8 mouse cellular contexts compared by ENCODE assay signal in genomic region chr19:60755438-60756191, GRCm38 (mm10). TPM values are rescaled to one million over a fixed set of nuclear protein-coding genes. Genes with fewer than 3 reads are reported as not detected.
DNase-seq lines count a peak whose midpoint lies in the region; ATAC-seq and TF ChIP-seq lines count a peak whose summit lies in the region.

Gene Nanos1, plus strand, starts transcription at chr19:60755987.

- H3K4me1 ChIP-seq in embryonic fibroblast, embryonic 13.5 days (ENCODE audit: control insufficient read depth, insufficient read depth, low read length) = peaks cover 2% of the 10 kb centered on the region
- peaks cover 15% of the 10 kb centered on the region for H3K4me1 ChIP-seq in heart, embryonic 10.5 days
- H3K4me1 ChIP-seq in kidney, embryonic 15.5 days = peaks cover 22% of the 10 kb centered on the region
- peaks cover 15% of the 10 kb centered on the region for H3K4me1 ChIP-seq in limb, embryonic 15.5 days
- peaks cover 3% of the 10 kb centered on the region; the same call in 1 of the 2 replicates for H3K4me1 ChIP-seq in midbrain, postnatal 0 days (ENCODE audit: insufficient read depth, low read length)

- peak within 1 kb of the TSS; percentile 41 for H3K4me3 ChIP-seq in C2C12 (ENCODE audit: insufficient read depth, poor library complexity, severe bottlenecking)
- H3K4me3 ChIP-seq in embryonic fibroblast, embryonic 13.5 days (ENCODE audit: insufficient read depth, low read length) = peak within 1 kb of the TSS; percentile 45
- peak within 1 kb of the TSS; percentile 85 for H3K4me3 ChIP-seq in heart, embryonic 10.5 days
- peak within 1 kb of the TSS; percentile 70 for H3K4me3 ChIP-seq in kidney, embryonic 15.5 days (replicated peaks)
- peak within 1 kb of the TSS; percentile 88 for H3K4me3 ChIP-seq in limb, embryonic 15.5 days
- H3K4me3 ChIP-seq in midbrain, postnatal 0 days (ENCODE audit: low read depth, low read length) = peak within 1 kb of the TSS; percentile 90

- no peak for TF ChIP-seq CTCF in C2C12 (IDR thresholded peaks at IDR 0.05; ENCODE audit: control insufficient read depth, insufficient read depth, insufficient read length)
- no peak for TF ChIP-seq CTCF in embryonic fibroblast, embryonic 13.5 days (IDR thresholded peaks at IDR 0.05; ENCODE audit: borderline replicate concordance, insufficient read depth, low read length)
- peak; percentile 42 for TF ChIP-seq CTCF in midbrain, postnatal 0 days (IDR thresholded peaks at IDR 0.05)

- peak; percentile 96 for DNase-seq in brain, adult 2 months (ENCODE audit: low read depth, low spot score)
- DNase-seq in heart, embryonic 10.5 days (ENCODE audit: low spot score) = peak; percentile 96
- peak; percentile 93 for DNase-seq in midbrain, postnatal 0 days (ENCODE audit: low spot score)
- peak; percentile 81 to 92 for DNase-seq in spleen, postnatal 10 days (ENCODE audit: low spot score in 2 of 2)

- TF ChIP-seq POLR2A in embryonic fibroblast, embryonic 13.5 days (IDR thresholded peaks at IDR 0.05; ENCODE audit: low read depth, low read length) = 0 out of 2 replicates have a peak, but pooled peaks have one; percentile 60

- H3ac ChIP-seq in C2C12 (ENCODE audit: control insufficient read depth, insufficient read length, low read depth) = peak within 1 kb of the TSS; percentile 66

- H3K36me3 ChIP-seq in C2C12 (ENCODE audit: control insufficient read depth, insufficient read depth) = peaks cover 23% of the 10 kb centered on the region
- H3K36me3 ChIP-seq in heart, embryonic 10.5 days = peaks cover 9% of the 10 kb centered on the region
- peaks cover 8% of the 10 kb centered on the region for H3K36me3 ChIP-seq in kidney, embryonic 15.5 days
- peaks cover 7% of the 10 kb centered on the region; the same call in 1 of the 2 replicates for H3K36me3 ChIP-seq in limb, embryonic 15.5 days
- no peaks in the 10 kb centered on the region for H3K36me3 ChIP-seq in midbrain, postnatal 0 days (ENCODE audit: insufficient read depth, low read length)

- H3K4me2 ChIP-seq in kidney, embryonic 15.5 days = peak within 1 kb of the TSS; percentile 100
- H3K4me2 ChIP-seq in limb, embryonic 15.5 days = peak within 1 kb of the TSS; percentile 100
- peak within 1 kb of the TSS; percentile 91 for H3K4me2 ChIP-seq in midbrain, postnatal 0 days (ENCODE audit: low read depth, low read length, poor library complexity, severe bottlenecking)

- under 1% methylated on average over 58 of the region's 58 CpGs for WGBS in heart, embryonic 10.5 days
- WGBS in kidney, embryonic 15.5 days = under 1% methylated on average over 58 of the region's 58 CpGs
- WGBS in limb, embryonic 15.5 days = under 1% methylated on average over 58 of the region's 58 CpGs
- WGBS in midbrain, postnatal 0 days = under 1% methylated on average over 51 of the region's 58 CpGs

- H3K79me3 ChIP-seq in C2C12 (ENCODE audit: low read depth) = no peaks in the 10 kb centered on the region

- no peaks in the 10 kb centered on the region for H3K27me3 ChIP-seq in C2C12 (ENCODE audit: control insufficient read depth, insufficient read depth, insufficient read length)
- peaks cover 6% of the 10 kb centered on the region; the same call in 1 of the 2 replicates for H3K27me3 ChIP-seq in heart, embryonic 10.5 days (ENCODE audit: insufficient read depth, poor library complexity, severe bottlenecking)
- 0 out of 2 replicates have a peak, but pooled peaks cover 15% of the 10 kb centered on the region for H3K27me3 ChIP-seq in kidney, embryonic 15.5 days
- peaks cover 2% of the 10 kb centered on the region; the same call in 1 of the 2 replicates for H3K27me3 ChIP-seq in limb, embryonic 15.5 days
- no peaks in the 10 kb centered on the region for H3K27me3 ChIP-seq in midbrain, postnatal 0 days (ENCODE audit: insufficient read depth, low read length)

- H3K9ac ChIP-seq in kidney, embryonic 15.5 days = peak within 1 kb of the TSS; percentile 65
- H3K9ac ChIP-seq in limb, embryonic 15.5 days = peak within 1 kb of the TSS; percentile 57
- H3K9ac ChIP-seq in midbrain, postnatal 0 days (replicated peaks; ENCODE audit: low read length, poor library complexity, severe bottlenecking) = peak within 1 kb of the TSS; percentile 84

- peak; percentile 95 for ATAC-seq in kidney, embryonic 15.5 days (replicated peaks; ENCODE audit: low FRiP score)
- peak; percentile 91 for ATAC-seq in limb, embryonic 15.5 days (ENCODE audit: insufficient number of reproducible peaks, low FRiP score, low TSS enrichment, low read depth)
- peak; percentile 92 for ATAC-seq in midbrain, postnatal 0 days (ENCODE audit: low FRiP score)

- H3K79me2 ChIP-seq in C2C12 (ENCODE audit: control insufficient read depth, insufficient read depth) = no peaks in the 10 kb centered on the region

- H3K9me3 ChIP-seq in heart, embryonic 10.5 days = no peaks in the 10 kb centered on the region
- no peaks in the 10 kb centered on the region for H3K9me3 ChIP-seq in kidney, embryonic 15.5 days (replicated peaks)
- H3K9me3 ChIP-seq in limb, embryonic 15.5 days = no peaks in the 10 kb centered on the region
- H3K9me3 ChIP-seq in midbrain, postnatal 0 days (ENCODE audit: low read length) = no peaks in the 10 kb centered on the region

- H3K27ac ChIP-seq in embryonic fibroblast, embryonic 13.5 days (ENCODE audit: insufficient read depth, low read length) = no peak within 1 kb of the TSS
- H3K27ac ChIP-seq in heart, embryonic 10.5 days = peak within 1 kb of the TSS; percentile 74
- peak within 1 kb of the TSS; percentile 45; the same call in 1 of the 2 replicates for H3K27ac ChIP-seq in kidney, embryonic 15.5 days
- no peak within 1 kb of the TSS for H3K27ac ChIP-seq in limb, embryonic 15.5 days
- H3K27ac ChIP-seq in midbrain, postnatal 0 days (ENCODE audit: low read depth, low read length) = peak within 1 kb of the TSS; percentile 82

TF ChIP-seq in C2C12, 6 proteins besides CTCF, POLR2A, EP300 and RAD21:
- TF ChIP-seq CEBPB (IDR thresholded peaks at IDR 0.05; ENCODE audit: low read depth) (no peak), USF1 (IDR thresholded peaks at IDR 0.05; ENCODE audit: low read depth) (no peak), MAX (IDR thresholded peaks at IDR 0.05) (no peak), FOSL1 (IDR thresholded peaks at IDR 0.05; ENCODE audit: insufficient read depth, low read length, poor library complexity, severe bottlenecking) (no peak), MYOD1 (IDR thresholded peaks at IDR 0.05; ENCODE audit: control insufficient read depth, insufficient read length, low read depth) (no peak), MYOG (IDR thresholded peaks at IDR 0.05; ENCODE audit: control insufficient read depth, extremely low read depth, insufficient read length) (no peak)

RNA-seq across cellular contexts. Expression of gene Nanos1, which starts in this region (rescaled TPM):
- polyA plus RNA-seq in C2C12 (2012; fragmentation: generic; extraction: Trizol) = 2.8 TPM
- polyA plus RNA-seq in embryonic fibroblast, embryonic 13.5 days (2011; ENCODE audit: insufficient read length, low read depth, missing spikeins) = 3.5 and 4.1 TPM in 2 replicates
- 1.1 and 1.2 TPM in 2 replicates for polyA plus RNA-seq in heart, embryonic 10.5 days (2016; fragmentation: Nextera tagmentation; extraction: Ambion mirVana)
- polyA plus RNA-seq in kidney, embryonic 15.5 days (2015; fragmentation: Nextera tagmentation; extraction: Ambion mirVana) = 1.1 and 1.5 TPM in 2 replicates
- 1.2 and 1.4 TPM in 2 replicates for polyA plus RNA-seq in limb, embryonic 15.5 days (2015; fragmentation: Nextera tagmentation; extraction: Ambion mirVana)
- total RNA-seq in midbrain, postnatal 0 days (2014; rRNA removed) = 49.3 and 53.1 TPM in 2 replicates
- polyA plus RNA-seq in midbrain, postnatal 0 days (2015; fragmentation: Nextera tagmentation; extraction: Ambion mirVana) = 19.6 and 20.8 TPM in 2 replicates

Comparison
In these comparisons a context has a peak if more than half of its experiments do, and no peak if none do; other contexts are left out.
1. H3K27ac ChIP-seq: peak in heart, embryonic 10.5 days (single experiment), kidney, embryonic 15.5 days (single experiment) and midbrain, postnatal 0 days (single experiment); none in embryonic fibroblast, embryonic 13.5 days (single experiment) and limb, embryonic 15.5 days (single experiment).
2. Peak in every context shown above with its lines, with median percentiles within 50 percentile points of each other: H3K4me3 ChIP-seq, DNase-seq, ATAC-seq, H3K4me2 ChIP-seq and H3K9ac ChIP-seq.